Mouse (Mus musculus) liver, embryonic 16.5 days (tissue): ENCODE data around the gene Arl6ip6. TPM values are rescaled to one million over a fixed set of nuclear protein-coding genes. Genes with fewer than 3 reads are reported as not detected.

Experiments used
- polyA plus RNA-seq: library from polyadenylated mRNA; unstranded; fragments of >200 nt; fragmentation: Nextera tagmentation; extraction: Ambion mirVana; gene quantifications from 2 replicates; pipeline ENCODE4 v1.2.1, GENCODE M21; 2015

Gene Arl6ip6
- polyA plus RNA-seq, 1 experiment from 2014 or later = 22.3 TPM

Other genes with a start within 250 kb of the Arl6ip6 start
- 54.4 and 62.0 TPM in 2 replicates for gene Prpf40a, start 442 bp upstream of the Arl6ip6 start, polyA plus RNA-seq